Mouse (Mus musculus): ENCODE data around the gene Cd320.
A peak's percentile ranks its signal among the peaks of the same experiment; 100 is the strongest.
"Not testable (repeated sequence)": the region's sequence is repeated elsewhere in the genome, so short reads cannot be mapped to it uniquely, and the experiment has no call there.

Cd320 gene

GRCm38 (mm10) chr17:33842966-33843795 is at the start of gene Cd320:
Gene Cd320 (plus strand): TSS chr17:33843091.
- DNase-seq (ENCODE audit: low spot score in 2 of 2): peak; percentile 89 to 93

GRCm38 (mm10) chr17:33798306-33798705 is 44.6 kb upstream of the Cd320 start:
- DNase-seq (ENCODE audit: low spot score in 2 of 2): no peak

GRCm38 (mm10) chr17:33799277-33799676 is 43.6 kb upstream of the Cd320 start:
- no peak for DNase-seq (ENCODE audit: low spot score in 2 of 2)

GRCm38 (mm10) chr17:33802221-33802620 is 40.7 kb upstream of the Cd320 start:
- DNase-seq (ENCODE audit: low spot score in 2 of 2): no peak

GRCm38 (mm10) chr17:33804205-33804604 is 38.7 kb upstream of the Cd320 start:
- no peak for DNase-seq (ENCODE audit: low spot score in 2 of 2)

GRCm38 (mm10) chr17:33804745-33805144 is 38.1 kb upstream of the Cd320 start:
- no peak for DNase-seq (ENCODE audit: low spot score in 2 of 2)

GRCm38 (mm10) chr17:33807181-33807888 is 35.6 kb upstream of the Cd320 start:
- no peak for DNase-seq (ENCODE audit: low spot score in 2 of 2)

GRCm38 (mm10) chr17:33808192-33808591 is 34.7 kb upstream of the Cd320 start:
- no peak for DNase-seq (ENCODE audit: low spot score in 2 of 2)

- DNase-seq (ENCODE audit: low spot score in 2 of 2): peak; percentile 82 to 89
Measured at GRCm38 (mm10) chr17:33810334-33811141, 32.4 kb upstream of the Cd320 start, which contains the start of gene Kank3. Gene Kank3 (plus strand): TSS chr17:33810519.

- DNase-seq (ENCODE audit: low spot score in 2 of 2): no peak
Measured at GRCm38 (mm10) chr17:33811142-33811516, 31.8 kb upstream of the Cd320 start.

GRCm38 (mm10) chr17:33812475-33812874 is 30.4 kb upstream of the Cd320 start:
- no peak for DNase-seq (ENCODE audit: low spot score in 2 of 2)

GRCm38 (mm10) chr17:33812990-33813389 is 29.9 kb upstream of the Cd320 start:
- DNase-seq (ENCODE audit: low spot score in 2 of 2): no peak

- DNase-seq (ENCODE audit: low spot score in 2 of 2): no peak
Measured at GRCm38 (mm10) chr17:33815399-33815798, 27.5 kb upstream of the Cd320 start.

- no peak for DNase-seq (ENCODE audit: low spot score in 2 of 2)
Measured at GRCm38 (mm10) chr17:33816612-33817011, 26.3 kb upstream of the Cd320 start.

GRCm38 (mm10) chr17:33817184-33817968 is 25.5 kb upstream of the Cd320 start:
- DNase-seq (ENCODE audit: low spot score in 2 of 2): peak; percentile 71 to 90

- no peak for DNase-seq (ENCODE audit: low spot score in 2 of 2)
Measured at GRCm38 (mm10) chr17:33817969-33818643, 24.8 kb upstream of the Cd320 start.

- no peak for DNase-seq (ENCODE audit: low spot score in 2 of 2)
Measured at GRCm38 (mm10) chr17:33822436-33822959, 20.4 kb upstream of the Cd320 start.

- not testable (repeated sequence) for DNase-seq (ENCODE audit: low spot score in 2 of 2)
Measured at GRCm38 (mm10) chr17:33823171-33823570, 19.7 kb upstream of the Cd320 start.

- DNase-seq (ENCODE audit: low spot score in 2 of 2): peak; percentile 98 to 99
Measured at GRCm38 (mm10) chr17:33824084-33824996, 18.6 kb upstream of the Cd320 start, which contains the start of the genes Rps28 and Ndufa7. Gene Rps28 (minus strand): TSS chr17:33824562. Gene Ndufa7 (plus strand): TSS chr17:33824572.

Measured in spleen, postnatal 10 days (tissue).